Mouse (Mus musculus) bone marrow, adult 2 months (tissue): ENCODE data around the gene Plxna1.

Experiments
- CTCF ChIP-seq: fragments of 200-500 bp; IDR thresholded peaks from 2 replicates; pipeline ENCODE4 v1.5.1; 2011; ENCODE audit warnings: low read length, control low read depth; ENCODE audit not compliant: control insufficient read depth, insufficient read depth
- POLR2A ChIP-seq: fragments of 200-500 bp; IDR thresholded peaks from 2 replicates; pipeline ENCODE4 v1.6.1; 2011; ENCODE audit warnings: low read depth, mild to moderate bottlenecking, control low read depth, low read length, borderline replicate concordance; ENCODE audit not compliant: control insufficient read depth

DNA sequence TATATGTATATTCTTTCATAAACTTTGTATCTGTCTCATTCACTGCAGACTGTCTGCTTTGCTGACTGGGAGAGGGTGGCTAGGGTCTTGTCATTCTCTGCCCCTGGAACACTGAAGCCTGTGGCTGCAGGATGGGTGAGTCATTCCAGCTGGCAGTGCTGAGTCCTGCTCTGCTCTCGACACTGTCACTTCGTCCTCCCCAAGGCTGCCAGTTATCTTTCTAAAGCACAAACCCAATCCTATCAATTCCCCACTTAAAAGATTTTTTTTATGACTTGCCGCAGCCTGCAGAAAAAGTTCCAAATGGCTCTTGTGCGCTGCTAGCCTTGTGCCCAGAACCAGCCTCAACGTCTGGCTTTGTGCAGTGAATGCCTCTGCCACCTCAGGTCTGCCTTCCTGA, 45.8 kb upstream of the Plxna1 start:
- no peak for TF ChIP-seq CTCF
- TF ChIP-seq POLR2A: no peak
